Mouse (Mus musculus) embryonic facial prominence, embryonic 13.5 days (tissue): ENCODE data around the gene Frmd4a. TPM values are rescaled to one million over a fixed set of nuclear protein-coding genes. Genes with fewer than 3 reads are reported as not detected.
A peak's percentile ranks its signal among the peaks of the same experiment; 100 is the strongest.

Source experiments
- ATAC-seq: fragments of 200-750 bp; cut with Nextera tagmentation; 2 replicates; pipeline ENCODE4 v1.8.0; 2017; ENCODE audit warnings: low read depth; ENCODE audit not compliant: insufficient number of reproducible peaks, insufficient read depth, low FRiP score, low TSS enrichment
- H3K27ac ChIP-seq: fragments of 300-500 bp; sonication (generic); 2 replicates; pipeline ENCODE4 v1.5.1; 2015; ENCODE audit warnings: moderate library complexity, mild to moderate bottlenecking, inconsistent platforms
- H3K27me3 ChIP-seq: fragments of 300-500 bp; sonication (generic); 2 replicates; pipeline ENCODE4 v1.6.1; 2015; ENCODE audit warnings: mild to moderate bottlenecking, inconsistent platforms
- H3K36me3 ChIP-seq: fragments of 300-500 bp; sonication (generic); 2 replicates; pipeline ENCODE4 v1.6.1; 2015; ENCODE audit warnings: mild to moderate bottlenecking, inconsistent platforms
- H3K4me1 ChIP-seq: fragments of 300-500 bp; sonication (generic); 2 replicates; pipeline ENCODE4 v1.6.1; 2015; ENCODE audit warnings: inconsistent platforms
- H3K4me2 ChIP-seq: fragments of 300-500 bp; sonication (generic); 2 replicates; pipeline ENCODE4 v1.6.1; 2015; ENCODE audit warnings: moderate library complexity, mild to moderate bottlenecking, inconsistent platforms
- H3K4me3 ChIP-seq: fragments of 300-500 bp; sonication (generic); 2 replicates; pipeline ENCODE4 v1.5.1; 2015; ENCODE audit warnings: mild to moderate bottlenecking, inconsistent platforms
- H3K9ac ChIP-seq: fragments of 300-500 bp; sonication (generic); 2 replicates; pipeline ENCODE4 v1.6.1; 2015; ENCODE audit warnings: mild to moderate bottlenecking, inconsistent platforms
- H3K9me3 ChIP-seq: fragments of 300-500 bp; sonication (generic); 2 replicates; pipeline ENCODE4 v1.6.1; 2016; ENCODE audit warnings: inconsistent platforms
- WGBS: fragments of 180-500 bp; shearing (Covaris S2); methylation state at CpG from one replicate; pipeline ENCODE4 v1.1.7; 2015; ENCODE audit warnings: mixed read lengths; 5-methylcytosine and 5-hydroxymethylcytosine counted together
- polyA plus RNA-seq: library from polyadenylated mRNA; unstranded; fragments of >200 nt; fragmentation: Nextera tagmentation; extraction: Ambion mirVana; gene quantifications from 2 replicates; pipeline ENCODE4 v1.2.1, GENCODE M21; 2015

The Frmd4a gene
- polyA plus RNA-seq, 1 experiment from 2014 or later = 50.8 TPM

GRCm38 (mm10) chr2:4620640-4621401 is 603.3 kb downstream of the Frmd4a start:
- no peak overlapping the region for H3K9ac ChIP-seq

GRCm38 (mm10) chr2:4621471-4621985 is 604.0 kb downstream of the Frmd4a start:
- ATAC-seq = no peak
- WGBS = 71% methylated on average over 3 of the region's 3 CpGs
- H3K4me2 ChIP-seq = no peak overlapping the region

More at GRCm38 (mm10) chr2:4620640-4621401, 603.3 kb downstream of the Frmd4a start:
- Histone ChIP-seq H3K36me3 (peaks cover 26% of the 10 kb centered on the region), H3K4me3 (no peak overlapping the region), H3K4me1 (peaks cover 21% of the 10 kb centered on the region), H3K27ac (peak overlapping the region; percentile 84), H3K4me2 (no peak overlapping the region), H3K9me3 (no peaks in the 10 kb centered on the region), H3K27me3 (no peaks in the 10 kb centered on the region)
- ATAC-seq = 0 out of 2 replicates have a peak, but pooled peaks have one; percentile 37
- WGBS = 44% methylated on average over 12 of the region's 12 CpGs

GRCm38 (mm10) chr2:4626911-4627310 is 609.4 kb downstream of the Frmd4a start:
- peaks cover 62% of the 10 kb centered on the region for H3K36me3 ChIP-seq
- no peaks in the 10 kb centered on the region for H3K9me3 ChIP-seq
- no peak for ATAC-seq
- no peak overlapping the region for H3K9ac ChIP-seq
- no peak overlapping the region for H3K4me3 ChIP-seq
- 91% methylated on average over 3 of the region's 3 CpGs for WGBS
- H3K4me1 ChIP-seq = no peaks in the 10 kb centered on the region
- H3K27ac ChIP-seq = no peak overlapping the region
- no peaks in the 10 kb centered on the region for H3K27me3 ChIP-seq
- H3K4me2 ChIP-seq = no peak overlapping the region

More at GRCm38 (mm10) chr2:4621471-4621985, 604.0 kb downstream of the Frmd4a start:
- H3K9me3 ChIP-seq = no peaks in the 10 kb centered on the region
- H3K27ac ChIP-seq = peak overlapping the region; percentile 84
- H3K4me3 ChIP-seq = no peak overlapping the region
- H3K36me3 ChIP-seq = peaks cover 32% of the 10 kb centered on the region
- peaks cover 21% of the 10 kb centered on the region for H3K4me1 ChIP-seq
- H3K9ac ChIP-seq = no peak overlapping the region
- no peaks in the 10 kb centered on the region for H3K27me3 ChIP-seq

- 95% methylated on average over 2 of the region's 2 CpGs for WGBS
- no peaks in the 10 kb centered on the region for H3K4me1 ChIP-seq
- H3K36me3 ChIP-seq = peaks cover 63% of the 10 kb centered on the region
- H3K9me3 ChIP-seq = no peaks in the 10 kb centered on the region
- no peak overlapping the region for H3K4me2 ChIP-seq
- no peaks in the 10 kb centered on the region for H3K27me3 ChIP-seq
- no peak overlapping the region for H3K27ac ChIP-seq
- H3K9ac ChIP-seq = no peak overlapping the region
- no peak for ATAC-seq
- no peak overlapping the region for H3K4me3 ChIP-seq
Measured at GRCm38 (mm10) chr2:4628920-4629319, 611.4 kb downstream of the Frmd4a start.

GRCm38 (mm10) chr2:4629470-4629869 is 612.0 kb downstream of the Frmd4a start:
- no peak for ATAC-seq
- Histone ChIP-seq H3K9me3 (no peaks in the 10 kb centered on the region), H3K27me3 (no peaks in the 10 kb centered on the region), H3K4me2 (no peak overlapping the region), H3K27ac (no peak overlapping the region), H3K36me3 (peaks cover 63% of the 10 kb centered on the region), H3K4me3 (no peak overlapping the region), H3K9ac (no peak overlapping the region), H3K4me1 (peaks cover under 1% of the 10 kb centered on the region; the same call in 1 of the 2 replicates)
- WGBS = 89% methylated on average over 11 of the region's 11 CpGs

GRCm38 (mm10) chr2:4630197-4630835 is 612.8 kb downstream of the Frmd4a start:
- no peak overlapping the region for H3K4me3 ChIP-seq
- H3K36me3 ChIP-seq = peaks cover 69% of the 10 kb centered on the region
- no peaks in the 10 kb centered on the region for H3K27me3 ChIP-seq
- no peak overlapping the region for H3K9ac ChIP-seq
- no peak overlapping the region for H3K4me2 ChIP-seq
- no peak overlapping the region for H3K27ac ChIP-seq
- ATAC-seq = no peak
- no peaks in the 10 kb centered on the region for H3K9me3 ChIP-seq
- H3K4me1 ChIP-seq = peaks cover 8% of the 10 kb centered on the region
- WGBS = 97% methylated on average over 10 of the region's 10 CpGs

- WGBS = 83% methylated on average over 8 of the region's 8 CpGs
- Histone ChIP-seq H3K27ac (no peak overlapping the region), H3K36me3 (peaks cover 78% of the 10 kb centered on the region), H3K4me3 (no peak overlapping the region), H3K27me3 (no peaks in the 10 kb centered on the region), H3K9ac (no peak overlapping the region), H3K4me2 (no peak overlapping the region), H3K9me3 (no peaks in the 10 kb centered on the region), H3K4me1 (peaks cover 8% of the 10 kb centered on the region)
- no peak for ATAC-seq
Measured at GRCm38 (mm10) chr2:4635804-4636203, 618.3 kb downstream of the Frmd4a start.

GRCm38 (mm10) chr2:4636656-4637055 is 619.1 kb downstream of the Frmd4a start:
- no peak for ATAC-seq
- 84% methylated on average over 7 of the region's 7 CpGs for WGBS
- H3K27me3 ChIP-seq = no peaks in the 10 kb centered on the region
- no peak overlapping the region for H3K4me3 ChIP-seq
- H3K4me2 ChIP-seq = no peak overlapping the region
- no peak overlapping the region for H3K27ac ChIP-seq
- no peaks in the 10 kb centered on the region for H3K9me3 ChIP-seq
- H3K9ac ChIP-seq = no peak overlapping the region
- H3K4me1 ChIP-seq = peaks cover 8% of the 10 kb centered on the region
- peaks cover 81% of the 10 kb centered on the region for H3K36me3 ChIP-seq

- Histone ChIP-seq H3K9ac (no peak overlapping the region), H3K36me3 (peaks cover 82% of the 10 kb centered on the region), H3K27ac (no peak overlapping the region), H3K4me1 (peaks cover 8% of the 10 kb centered on the region), H3K4me3 (no peak overlapping the region), H3K4me2 (no peak overlapping the region), H3K9me3 (no peaks in the 10 kb centered on the region), H3K27me3 (no peaks in the 10 kb centered on the region)
- 87% methylated on average over 3 of the region's 3 CpGs for WGBS
- ATAC-seq = no peak
Measured at GRCm38 (mm10) chr2:4638189-4638588, 620.7 kb downstream of the Frmd4a start.

GRCm38 (mm10) chr2:4645066-4645465 is 627.5 kb downstream of the Frmd4a start:
- ATAC-seq = no peak
- no peak overlapping the region for H3K4me2 ChIP-seq
- H3K27ac ChIP-seq = no peak overlapping the region
- H3K9ac ChIP-seq = no peak overlapping the region
- peaks cover 59% of the 10 kb centered on the region for H3K36me3 ChIP-seq
- H3K9me3 ChIP-seq = no peaks in the 10 kb centered on the region
- WGBS = 76% methylated on average over 4 of the region's 4 CpGs
- H3K4me1 ChIP-seq = peaks cover 4% of the 10 kb centered on the region
- H3K27me3 ChIP-seq = no peaks in the 10 kb centered on the region
- H3K4me3 ChIP-seq = no peak overlapping the region

GRCm38 (mm10) chr2:4648094-4648493 is 630.6 kb downstream of the Frmd4a start:
- WGBS = 92% methylated on average over 4 of the region's 4 CpGs
- ATAC-seq = no peak
- Histone ChIP-seq H3K27me3 (no peaks in the 10 kb centered on the region), H3K27ac (no peak overlapping the region), H3K4me1 (peaks cover 14% of the 10 kb centered on the region), H3K4me3 (no peak overlapping the region), H3K4me2 (no peak overlapping the region), H3K9ac (no peak overlapping the region), H3K9me3 (no peaks in the 10 kb centered on the region), H3K36me3 (peaks cover 35% of the 10 kb centered on the region)

- H3K9ac ChIP-seq = no peak overlapping the region
- WGBS = 97% methylated on average over 2 of the region's 2 CpGs
Measured at GRCm38 (mm10) chr2:4649646-4650045, 632.1 kb downstream of the Frmd4a start.

More at GRCm38 (mm10) chr2:4649646-4650045, 632.1 kb downstream of the Frmd4a start:
- Histone ChIP-seq H3K4me3 (no peak overlapping the region), H3K9me3 (no peaks in the 10 kb centered on the region), H3K27me3 (no peaks in the 10 kb centered on the region), H3K4me2 (peak overlapping the region; percentile 32; the same call in 1 of the 2 replicates), H3K36me3 (peaks cover 25% of the 10 kb centered on the region), H3K4me1 (peaks cover 14% of the 10 kb centered on the region), H3K27ac (no peak overlapping the region)
- no peak for ATAC-seq
